Mouse (Mus musculus) kidney, adult 2 months (tissue): Measurements from ENCODE around the gene Pygm. TPM values are rescaled to one million over a fixed set of nuclear protein-coding genes. Genes with fewer than 3 reads are reported as not detected.

Experiments used
- DNase-seq: peaks from one replicate; pipeline ENCODE4 v3.0.0; 2021
- H3K27ac ChIP-seq: fragments of 200-500 bp; 2 replicates; pipeline ENCODE4 v1.5.1; 2012; ENCODE audit warnings: low read depth, low read length, control low read depth, inconsistent platforms; ENCODE audit not compliant: insufficient read depth
- H3K27me3 ChIP-seq: fragments of 200-500 bp; replicated peaks from 2 replicates; pipeline ENCODE4 v1.6.1; 2012; ENCODE audit warnings: mild to moderate bottlenecking, moderate library complexity, low read length, inconsistent platforms; ENCODE audit not compliant: control insufficient read depth, insufficient read depth
- H3K36me3 ChIP-seq: fragments of 200-500 bp; 2 replicates; pipeline ENCODE4 v1.6.1; 2012; ENCODE audit warnings: mild to moderate bottlenecking, moderate library complexity, low read length, inconsistent platforms; ENCODE audit not compliant: control insufficient read depth, insufficient read depth
- H3K4me1 ChIP-seq: fragments of 200-500 bp; 2 replicates; pipeline ENCODE4 v1.6.1; 2011; ENCODE audit warnings: low read length; ENCODE audit not compliant: control insufficient read depth, insufficient read depth
- H3K4me3 ChIP-seq: fragments of 200-500 bp; 2 replicates; pipeline ENCODE4 v1.5.1; 2011; ENCODE audit warnings: mild to moderate bottlenecking, low read depth, low read length, control low read depth; ENCODE audit not compliant: insufficient read depth
- CTCF ChIP-seq: fragments of 200-500 bp; conservative IDR thresholded peaks from 2 replicates; pipeline ENCODE4 v1.5.1; 2011; ENCODE audit warnings: low read depth, mild to moderate bottlenecking, control low read depth, low read length, moderate library complexity, mixed read lengths; ENCODE audit not compliant: insufficient read depth, insufficient read length
- POLR2A ChIP-seq: fragments of 200-500 bp; IDR thresholded peaks from one replicate; pipeline ENCODE4 v1.6.1; 2011; ENCODE audit warnings: low read depth, low read length, control low read depth
- WGBS: fragments of 180-500 bp; shearing (Covaris S2); methylation state at CpG from one replicate; pipeline ENCODE4 v1.1.7; 2018; 5-methylcytosine and 5-hydroxymethylcytosine counted together
- polyA plus RNA-seq: library from polyadenylated mRNA; depleted of rRNA; stranded (reverse); fragments of >200 nt; gene quantifications from 2 replicates; pipeline ENCODE4 v1.2.3, GENCODE M21; 2012

Pygm gene
- polyA plus RNA-seq, 1 experiment = 47.1 TPM

GRCm38 (mm10) chr19:6339890-6340504 is 44.2 kb upstream of the Pygm start:
- peak; percentile 50 for TF ChIP-seq CTCF
- TF ChIP-seq POLR2A = no peak
- 24% methylated on average over 15 of the region's 15 CpGs for WGBS
- H3K27ac ChIP-seq = peak overlapping the region; percentile 87
- no peaks in the 10 kb centered on the region for H3K27me3 ChIP-seq
- peak; percentile 95 for DNase-seq
- no peaks in the 10 kb centered on the region for H3K36me3 ChIP-seq
- H3K4me1 ChIP-seq = peaks cover 18% of the 10 kb centered on the region
- peak overlapping the region; percentile 89 for H3K4me3 ChIP-seq

GRCm38 (mm10) chr19:6340524-6341452 is 43.4 kb upstream of the Pygm start, which contains the start of gene Map4k2:
TSS of gene Map4k2 (plus strand) at chr19:6341135.
- peak; percentile 33; the same call in 1 of the 2 replicates for TF ChIP-seq CTCF
- TF ChIP-seq POLR2A = no peak
- Histone ChIP-seq H3K4me1 (peaks cover 18% of the 10 kb centered on the region), H3K27me3 (no peaks in the 10 kb centered on the region), H3K36me3 (no peaks in the 10 kb centered on the region), H3K27ac (peak within 1 kb of the TSS; percentile 87), H3K4me3 (peak within 1 kb of the TSS; percentile 89)
- 2% methylated on average over 72 of the region's 72 CpGs for WGBS
- peak; percentile 95 for DNase-seq

- TF ChIP-seq CTCF = no peak
- TF ChIP-seq POLR2A = no peak
- no peaks in the 10 kb centered on the region for H3K36me3 ChIP-seq
- no peaks in the 10 kb centered on the region for H3K27me3 ChIP-seq
- H3K27ac ChIP-seq = no peak overlapping the region
- peaks cover 18% of the 10 kb centered on the region for H3K4me1 ChIP-seq
- peak overlapping the region; percentile 89 for H3K4me3 ChIP-seq
- 4% methylated on average over 23 of the region's 23 CpGs for WGBS
- DNase-seq = no peak
Measured at GRCm38 (mm10) chr19:6341453-6342077, 42.6 kb upstream of the Pygm start.

DNA sequence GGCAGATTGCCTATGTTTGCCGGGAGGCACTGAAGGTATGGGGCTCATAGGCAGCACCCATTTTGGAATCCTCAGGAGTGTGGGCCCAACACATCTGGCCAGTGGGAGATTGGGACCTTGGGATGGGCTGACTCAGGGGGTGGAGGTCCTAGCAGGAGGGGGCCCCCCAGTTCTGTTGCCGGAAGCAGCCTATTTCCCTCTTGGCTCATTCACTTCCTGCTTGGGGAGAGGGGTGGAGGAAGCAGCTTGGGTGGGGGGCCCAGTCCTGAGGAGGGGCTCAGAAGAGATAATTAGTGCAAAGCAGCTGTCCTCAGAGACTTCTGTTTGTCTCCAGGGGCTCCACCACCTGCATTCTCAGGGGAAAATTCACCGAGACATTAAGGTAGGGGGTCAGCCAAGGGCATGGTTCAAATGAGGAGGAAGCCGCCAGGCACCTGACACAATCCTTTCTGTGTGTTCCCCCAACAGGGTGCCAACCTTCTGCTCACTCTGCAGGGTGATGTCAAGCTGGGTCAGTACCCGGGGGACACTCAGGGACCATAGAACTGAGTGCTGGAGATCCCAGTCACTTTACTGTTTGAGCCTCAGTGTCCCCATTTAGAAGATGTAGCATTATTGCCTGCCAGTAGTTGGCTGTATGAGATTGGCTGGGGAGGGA is 41.8 kb upstream of the Pygm start:
- TF ChIP-seq CTCF (no peak), POLR2A (no peak)
- WGBS = 66% methylated on average over 5 of the region's 5 CpGs
- Histone ChIP-seq H3K27me3 (no peaks in the 10 kb centered on the region), H3K4me1 (peaks cover 18% of the 10 kb centered on the region), H3K36me3 (no peaks in the 10 kb centered on the region), H3K27ac (no peak overlapping the region), H3K4me3 (peak overlapping the region; percentile 89)
- no peak for DNase-seq

DNA sequence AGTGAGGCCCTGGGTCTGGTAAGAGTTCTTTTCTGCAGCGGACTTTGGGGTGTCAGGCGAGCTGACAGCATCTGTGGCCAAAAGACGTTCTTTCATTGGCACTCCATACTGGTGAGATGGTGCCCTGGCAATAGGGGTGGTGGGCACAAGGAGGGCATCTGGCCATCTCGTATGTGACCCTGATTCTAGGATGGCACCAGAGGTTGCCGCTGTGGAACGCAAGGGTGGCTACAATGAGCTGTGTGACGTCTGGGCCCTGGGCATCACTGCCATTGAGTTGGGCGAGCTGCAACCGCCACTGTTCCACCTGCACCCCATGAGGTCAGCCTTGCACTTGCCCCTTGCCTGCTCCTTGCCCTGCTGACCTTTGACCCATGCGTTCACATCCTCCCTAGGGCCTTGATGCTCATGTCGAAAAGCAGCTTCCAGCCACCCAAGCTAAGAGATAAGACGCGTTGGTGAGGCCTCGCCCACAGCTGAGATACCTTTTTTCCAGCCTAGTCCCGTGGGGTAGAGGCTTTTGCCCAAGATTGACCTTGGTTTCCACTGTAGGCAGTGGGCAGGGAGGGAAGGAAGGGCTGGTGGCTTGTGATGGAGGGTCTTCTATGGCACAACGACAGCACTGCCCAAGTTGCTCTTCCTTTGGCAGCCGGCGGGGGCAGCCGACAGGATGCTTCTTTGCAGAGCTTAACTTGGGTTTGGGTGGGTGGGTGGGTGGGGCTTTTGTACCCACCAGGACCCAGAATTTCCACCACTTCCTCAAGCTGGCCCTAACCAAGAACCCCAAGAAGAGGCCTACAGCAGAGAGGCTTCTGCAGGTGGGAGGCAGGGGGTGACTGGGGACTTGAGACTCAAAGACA is 40.9 kb upstream of the Pygm start:
- peaks cover 18% of the 10 kb centered on the region for H3K4me1 ChIP-seq
- H3K4me3 ChIP-seq = no peak overlapping the region
- H3K27ac ChIP-seq = no peak overlapping the region
- H3K36me3 ChIP-seq = no peaks in the 10 kb centered on the region
- 75% methylated on average over 19 of the region's 19 CpGs for WGBS
- DNase-seq = no peak
- H3K27me3 ChIP-seq = no peaks in the 10 kb centered on the region
- TF ChIP-seq POLR2A = no peak

DNA sequence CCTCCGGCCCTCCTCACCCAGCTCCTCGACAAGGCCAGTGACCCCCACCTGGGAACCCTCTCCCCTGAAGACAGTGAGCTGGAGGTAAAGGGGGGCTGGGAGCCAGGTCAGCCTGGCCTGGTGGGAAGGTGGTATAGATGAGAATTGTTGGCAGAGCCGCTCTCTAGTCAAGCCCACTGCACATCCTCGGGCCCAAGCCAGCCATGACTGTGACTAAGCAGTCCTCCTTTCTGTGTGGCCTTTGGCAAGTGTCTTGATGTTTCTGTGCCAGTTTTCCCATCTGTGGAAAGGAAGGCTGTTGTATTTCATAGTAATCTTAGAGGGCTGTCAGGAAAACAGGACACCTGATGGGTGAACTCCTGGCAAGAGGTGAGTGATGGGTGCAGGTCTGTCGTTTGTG is 40.2 kb upstream of the Pygm start:
- no peak for DNase-seq
- Histone ChIP-seq H3K27me3 (no peaks in the 10 kb centered on the region), H3K36me3 (no peaks in the 10 kb centered on the region), H3K27ac (no peak overlapping the region), H3K4me1 (peaks cover 17% of the 10 kb centered on the region), H3K4me3 (no peak overlapping the region)
- TF ChIP-seq POLR2A = no peak
- TF ChIP-seq CTCF = no peak
- 85% methylated on average over 5 of the region's 5 CpGs for WGBS

- DNase-seq = no peak
- Histone ChIP-seq H3K4me3 (no peak overlapping the region), H3K27me3 (no peaks in the 10 kb centered on the region), H3K27ac (no peak overlapping the region), H3K4me1 (peaks cover 5% of the 10 kb centered on the region), H3K36me3 (no peaks in the 10 kb centered on the region)
- whole genome bisulfite sequencing = 83% methylated on average over 5 of the region's 5 CpGs
- TF ChIP-seq CTCF (no peak), POLR2A (no peak)
Measured at GRCm38 (mm10) chr19:6346023-6346422, 38.2 kb upstream of the Pygm start.
